Comparison of ENCODE assay signal across 8 mouse cellular contexts in genomic region chr5:146904404-146904803, GRCm38 (mm10). TPM values are rescaled to one million over a fixed set of nuclear protein-coding genes. Genes with fewer than 3 reads are reported as not detected.
A peak's percentile ranks its signal among the peaks of the same experiment; 100 is the strongest.
DNase-seq lines count a peak whose midpoint lies in the region; ATAC-seq and TF ChIP-seq lines count a peak whose summit lies in the region.

No protein-coding gene starts in this region.

- WGBS in intestine, embryonic 14.5 days = 31% methylated on average over 8 of the region's 8 CpGs

- H3K4me1 ChIP-seq in intestine, embryonic 14.5 days (replicated peaks; ENCODE audit: control insufficient read depth, insufficient read depth, low read length) = no peaks in the 10 kb centered on the region; the same call in 1 of the 2 replicates

- H3K27ac ChIP-seq in gastrocnemius, adult 2 months = no peak overlapping the region
- no peak overlapping the region for H3K27ac ChIP-seq in intestine, embryonic 14.5 days (ENCODE audit: low read depth)

- H3K4me2 ChIP-seq in intestine, embryonic 14.5 days (ENCODE audit: low read length) = no peak overlapping the region

- H3K36me3 ChIP-seq in intestine, embryonic 14.5 days (ENCODE audit: control insufficient read depth, insufficient read depth, low read length) = no peaks in the 10 kb centered on the region

- H3K27me3 ChIP-seq in intestine, embryonic 14.5 days (replicated peaks; ENCODE audit: control insufficient read depth, insufficient read depth, low read length) = 0 out of 2 replicates have a peak, but pooled peaks cover 3% of the 10 kb centered on the region

- peak; percentile 77 for ATAC-seq in activated CD4-positive, CD25-positive, alpha-beta regulatory T cell, adult 4 months
- ATAC-seq in common myeloid progenitor, adult 5-6 weeks (replicated peaks; ENCODE audit: low read depth, poor library complexity, severe bottlenecking) = peak; percentile 82
- ATAC-seq in intestine, embryonic 14.5 days (replicated peaks; ENCODE audit: low FRiP score, low TSS enrichment, low read depth) = peak; percentile 65
- peak; percentile 79 for ATAC-seq in megakaryocyte-erythroid progenitor cell, adult 5-6 weeks (replicated peaks; ENCODE audit: low FRiP score, low TSS enrichment, poor library complexity, severe bottlenecking)

- intact Hi-C loops in gastrocnemius, adult 2 months (cut with DNase I) = loop anchor here (1.0 kb wide), 2 partner anchors 198 to 229 kb away; no protein-coding TSS in a partner anchor
- intact Hi-C loops in left cerebral cortex, postnatal 10 days (cut with DNase I) = loop anchor here (1.0 kb wide), 1 partner anchor 198 kb away; no protein-coding TSS in a partner anchor

- no peak overlapping the region for H3K4me3 ChIP-seq in gastrocnemius, adult 2 months
- H3K4me3 ChIP-seq in intestine, embryonic 14.5 days (ENCODE audit: low read depth, low read length) = no peak overlapping the region

- H3K9me3 ChIP-seq in intestine, embryonic 14.5 days (ENCODE audit: control insufficient read depth, low read length) = no peaks in the 10 kb centered on the region

- DNase-seq in gastrocnemius, adult 2 months = peak; percentile 77
- peak; percentile 91 for DNase-seq in intestine, embryonic 14.5 days (ENCODE audit: low spot score)
- DNase-seq in left cerebral cortex, postnatal 10 days (ENCODE audit: extremely low spot score in 1 of 2, low spot score in 2 of 2) = peak; percentile 74 to 77
- peak; percentile 78 for DNase-seq in right cerebral cortex, postnatal 14 days
- peak; percentile 71 for DNase-seq in urinary bladder, postnatal 25 days (ENCODE audit: low spot score)

- peak; percentile 80 for TF ChIP-seq CTCF in gastrocnemius, adult 2 months (IDR thresholded peaks at IDR 0.05)

- no peak overlapping the region for H3K9ac ChIP-seq in intestine, embryonic 14.5 days (ENCODE audit: low read length)

RNA-seq across cellular contexts. Expression of gene Gtf3a, which starts 44.1 kb away (rescaled TPM):
- 10 to 100 TPM; 35.6 to 46.4 TPM for polyA plus RNA-seq in activated CD4-positive, CD25-positive, alpha-beta regulatory T cell, adult 4 months (2017; shearing (Covaris generic))
- 144 and 171 TPM in 2 replicates for total RNA-seq in common myeloid progenitor, adult 5-6 weeks (2017)
- 10 to 100 TPM; 25.7 to 31.9 TPM for total RNA-seq in gastrocnemius, adult 2 months (2021)
- 123 and 127 TPM in 2 replicates for polyA plus RNA-seq in intestine, embryonic 14.5 days (2014; fragmentation: Nextera tagmentation; extraction: Ambion mirVana)
- 10 to 100 TPM; 31.0 to 32.9 TPM for total RNA-seq in left cerebral cortex, postnatal 10 days (2021)
- 70.1 and 96.8 TPM in 2 replicates for total RNA-seq in megakaryocyte-erythroid progenitor cell, adult 5-6 weeks (2014; fragmentation: Nextera tagmentation)
- total RNA-seq in megakaryocyte-erythroid progenitor cell, adult 5-6 weeks (2017) = 144 and 151 TPM in 2 replicates

RNA-seq across cellular contexts. Expression of gene Mtif3, which starts 59.2 kb away (rescaled TPM):
- polyA plus RNA-seq in activated CD4-positive, CD25-positive, alpha-beta regulatory T cell, adult 4 months (2017; shearing (Covaris generic)) = 10 to 100 TPM; 44.0 to 45.0 TPM
- 25.1 and 27.8 TPM in 2 replicates for total RNA-seq in common myeloid progenitor, adult 5-6 weeks (2017)
- total RNA-seq in gastrocnemius, adult 2 months (2021) = 10 to 100 TPM; 23.0 to 25.9 TPM
- 23.0 and 24.7 TPM in 2 replicates for polyA plus RNA-seq in intestine, embryonic 14.5 days (2014; fragmentation: Nextera tagmentation; extraction: Ambion mirVana)
- 10 to 100 TPM; 18.6 to 19.6 TPM for total RNA-seq in left cerebral cortex, postnatal 10 days (2021)
- total RNA-seq in megakaryocyte-erythroid progenitor cell, adult 5-6 weeks (2014; fragmentation: Nextera tagmentation) = 9.4 and 17.2 TPM in 2 replicates
- total RNA-seq in megakaryocyte-erythroid progenitor cell, adult 5-6 weeks (2017) = 41.2 and 43.1 TPM in 2 replicates

RNA-seq across cellular contexts. Expression of gene Rasl11a, which starts 59.5 kb away (rescaled TPM):
- polyA plus RNA-seq in activated CD4-positive, CD25-positive, alpha-beta regulatory T cell, adult 4 months (2017; shearing (Covaris generic)) = 1 to 10 TPM; 2.1 to 6.0 TPM
- total RNA-seq in common myeloid progenitor, adult 5-6 weeks (2017) = 1.2 TPM in 2 replicates
- 1 to 10 TPM; 1.7 to 2.0 TPM for total RNA-seq in gastrocnemius, adult 2 months (2021)
- polyA plus RNA-seq in intestine, embryonic 14.5 days (2014; fragmentation: Nextera tagmentation; extraction: Ambion mirVana) = 28.1 and 29.5 TPM in 2 replicates
- 10 to 100 TPM in 1 of 2 experiments, 1 to 10 TPM in 1; 9.2 to 12.2 TPM for total RNA-seq in left cerebral cortex, postnatal 10 days (2021)
- not detected in 2 replicates for total RNA-seq in megakaryocyte-erythroid progenitor cell, adult 5-6 weeks (2014; fragmentation: Nextera tagmentation)
- 3.7 TPM in 1 of 2 replicates, not detected in the other for total RNA-seq in megakaryocyte-erythroid progenitor cell, adult 5-6 weeks (2017)
